Mouse (Mus musculus) lung, postnatal 10 days (tissue): ENCODE results near the gene Gm36210.
"Not testable (repeated sequence)": the region's sequence is repeated elsewhere in the genome, so short reads cannot be mapped to it uniquely, and the experiment has no call there.

ENCODE experiments used
- DNase-seq: peaks from one replicate; pipeline ENCODE4 v3.0.0; 2021

Gm36210 gene

DNA sequence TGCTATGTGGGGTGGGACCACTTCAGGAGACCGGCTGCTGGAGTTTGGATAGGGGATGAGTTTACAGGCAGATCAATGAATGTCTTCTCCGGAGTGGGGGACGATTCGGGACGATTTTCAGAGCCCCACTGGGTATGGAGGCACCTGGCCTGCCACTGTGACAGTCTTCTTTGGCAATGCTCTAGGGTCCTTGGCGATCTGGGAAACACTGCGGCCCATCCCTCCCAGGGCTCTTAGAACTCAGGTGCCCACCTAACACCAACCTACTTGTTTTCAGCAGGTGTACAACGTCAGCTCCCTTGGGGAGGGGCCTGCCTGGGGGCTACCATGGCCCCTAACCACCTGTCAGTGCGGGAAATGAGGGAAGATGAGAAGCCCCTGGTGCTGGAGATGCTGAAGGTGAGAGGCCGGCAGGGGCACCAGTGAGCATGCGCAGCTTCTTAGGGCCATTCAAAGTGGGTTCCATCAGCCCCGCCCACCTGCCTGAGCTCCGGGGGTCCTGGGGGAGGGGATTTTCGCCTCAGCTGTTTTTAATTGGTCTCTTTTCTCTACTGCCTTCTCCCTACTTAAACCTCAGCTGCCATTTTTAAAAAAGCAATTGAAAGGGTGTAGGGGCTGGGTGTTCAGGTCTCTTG lies 16.7 kb upstream of the Gm36210 start:
- DNase-seq = peak; percentile 45

DNA sequence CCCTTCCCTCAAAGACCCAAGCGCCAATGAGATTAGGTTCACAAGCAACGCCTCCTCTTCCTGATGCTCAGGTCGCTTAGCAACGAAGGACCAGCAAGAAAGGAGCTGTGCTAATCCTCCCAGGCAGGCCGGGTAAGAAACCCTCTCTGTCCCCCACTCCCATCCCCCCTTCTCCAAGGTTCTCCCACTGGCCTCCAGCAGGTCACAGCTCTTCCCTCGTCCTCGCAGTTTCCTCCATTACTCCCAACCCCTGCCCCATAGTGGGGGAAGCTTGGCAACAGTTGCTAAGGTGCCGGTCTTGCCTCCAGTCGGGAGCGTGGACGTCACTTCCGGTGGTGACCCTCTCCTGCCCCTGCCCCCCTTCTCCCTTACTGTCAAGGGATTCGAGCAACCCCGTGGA lies 16.2 kb upstream of the Gm36210 start:
- peak; percentile 86 for DNase-seq

DNA sequence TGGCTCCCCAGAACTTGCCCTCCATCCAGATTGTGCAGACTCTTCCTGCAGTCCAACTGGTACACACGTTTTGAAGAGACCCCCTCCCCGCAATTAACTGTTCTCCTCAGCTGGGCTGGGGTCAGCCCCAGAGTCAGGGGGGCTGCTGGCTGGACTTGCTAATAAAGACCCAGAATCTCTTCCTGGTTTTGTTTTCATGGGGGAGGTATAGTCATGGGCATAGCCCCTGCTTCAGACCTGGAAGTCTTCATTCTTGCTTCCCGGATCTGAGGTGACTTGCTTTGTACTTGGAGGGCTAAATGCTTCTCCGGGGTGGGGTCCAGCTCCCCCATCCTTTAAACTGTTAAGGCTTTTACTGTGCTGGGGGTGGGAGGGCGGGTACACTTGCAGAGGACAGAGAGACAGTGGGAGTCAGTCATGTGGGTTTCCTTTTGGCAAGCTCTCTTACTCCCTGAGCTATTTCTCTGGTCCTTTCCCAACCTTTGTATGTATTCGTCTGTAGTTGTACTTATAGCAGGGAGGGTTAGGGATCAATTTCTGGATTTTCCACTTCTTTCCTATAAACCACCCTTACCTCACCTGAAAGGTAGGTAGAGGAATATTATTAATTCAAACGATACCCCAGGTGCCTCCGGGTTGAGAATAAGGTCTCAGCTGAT lies 15.6 kb upstream of the Gm36210 start, which contains the start of gene Nat14:
Gene Nat14 (plus strand): TSS at position 205 of the 659 bp plus-strand sequence.
- DNase-seq = no peak

DNA sequence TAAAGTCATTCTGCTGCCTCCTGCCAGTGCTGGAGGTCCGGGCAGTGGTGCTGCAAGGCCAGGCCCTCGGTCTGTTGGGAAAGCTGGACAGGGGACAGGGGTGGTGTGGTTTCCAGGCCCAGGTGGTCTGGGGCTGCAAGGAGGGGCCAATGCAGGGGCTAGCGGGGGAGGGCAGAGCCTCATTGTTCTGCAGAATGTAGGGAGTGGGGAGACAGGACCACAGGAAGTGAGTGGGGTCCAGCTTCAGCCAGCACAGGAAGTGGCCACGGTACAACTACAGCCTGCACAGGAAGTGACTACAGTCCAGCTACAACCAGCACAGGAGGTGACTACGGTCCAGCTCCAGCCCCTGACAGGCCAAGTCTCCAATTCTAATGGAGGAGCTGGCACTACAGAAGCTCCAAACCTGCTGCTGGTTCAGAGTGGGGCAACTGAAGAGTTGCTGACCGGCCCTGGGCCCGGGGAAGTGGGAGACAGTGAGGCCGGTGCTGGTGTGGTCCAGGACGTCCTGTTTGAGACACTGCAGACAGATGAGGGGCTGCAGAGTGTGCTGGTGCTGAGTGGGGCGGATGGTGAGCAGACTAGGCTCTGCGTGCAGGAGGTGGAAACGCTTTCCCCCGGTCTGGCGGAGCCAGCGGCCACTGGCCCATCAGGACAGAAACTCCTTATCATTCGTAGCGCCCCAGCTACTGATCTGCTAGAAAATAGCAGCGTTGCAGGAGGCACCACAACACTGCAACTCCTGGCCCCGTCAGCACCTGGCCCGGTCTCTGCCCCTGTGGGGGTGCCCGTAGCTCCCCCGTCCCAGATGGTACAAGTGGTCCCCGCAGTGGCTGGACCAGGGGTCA lies 14.9 kb upstream of the Gm36210 start:
- DNase-seq = peak; percentile 52

DNA sequence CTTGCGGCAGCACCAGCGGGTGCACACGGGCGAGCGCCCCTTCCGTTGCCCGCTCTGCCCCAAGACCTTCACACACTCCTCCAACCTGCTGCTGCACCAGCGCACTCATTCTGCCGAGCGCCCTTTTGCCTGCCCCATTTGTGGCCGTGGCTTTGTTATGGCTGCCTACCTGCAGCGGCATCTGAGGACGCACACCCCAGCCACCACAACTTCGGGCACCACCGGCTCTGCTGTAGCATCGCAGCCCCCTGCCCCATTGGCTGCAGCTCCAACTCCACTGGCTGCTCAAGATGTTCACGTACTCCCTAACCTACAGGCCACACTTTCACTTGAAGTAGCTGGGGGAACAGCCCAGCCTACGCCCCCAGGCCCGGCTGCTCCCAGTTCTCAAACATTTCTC lies 14.2 kb upstream of the Gm36210 start:
- DNase-seq = no peak

DNA sequence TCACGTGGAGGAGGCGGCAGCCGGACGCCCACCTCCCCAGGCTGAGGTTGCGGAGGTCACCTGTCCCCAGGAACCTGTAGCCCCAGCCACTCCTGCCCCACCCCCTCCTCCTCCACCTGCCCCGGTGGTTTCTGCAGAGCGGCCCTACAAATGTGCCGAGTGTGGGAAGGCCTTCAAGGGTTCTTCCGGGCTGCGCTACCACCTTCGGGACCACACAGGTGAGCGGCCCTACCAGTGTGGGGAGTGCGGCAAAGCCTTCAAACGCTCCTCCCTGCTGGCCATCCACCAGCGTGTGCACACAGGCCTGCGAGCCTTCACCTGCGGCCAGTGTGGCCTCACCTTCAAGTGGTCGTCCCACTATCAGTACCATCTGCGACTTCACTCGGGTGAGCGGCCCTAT lies 13.7 kb upstream of the Gm36210 start:
- DNase-seq = no peak

DNA sequence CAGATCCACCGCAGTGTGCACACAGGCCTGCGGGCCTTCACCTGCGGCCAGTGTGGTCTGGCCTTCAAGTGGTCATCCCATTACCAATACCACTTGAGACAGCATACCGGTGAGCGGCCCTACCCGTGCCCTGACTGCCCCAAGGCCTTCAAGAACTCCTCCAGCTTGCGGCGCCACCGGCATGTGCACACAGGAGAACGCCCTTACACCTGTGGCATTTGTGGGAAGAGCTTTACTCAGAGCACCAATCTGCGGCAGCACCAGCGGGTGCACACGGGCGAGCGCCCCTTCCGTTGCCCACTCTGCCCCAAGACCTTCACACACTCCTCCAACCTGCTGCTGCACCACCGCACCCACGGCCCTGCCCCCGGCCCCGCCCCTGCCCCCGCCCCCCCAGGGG lies 12.8 kb upstream of the Gm36210 start:
- DNase-seq = no peak

DNA sequence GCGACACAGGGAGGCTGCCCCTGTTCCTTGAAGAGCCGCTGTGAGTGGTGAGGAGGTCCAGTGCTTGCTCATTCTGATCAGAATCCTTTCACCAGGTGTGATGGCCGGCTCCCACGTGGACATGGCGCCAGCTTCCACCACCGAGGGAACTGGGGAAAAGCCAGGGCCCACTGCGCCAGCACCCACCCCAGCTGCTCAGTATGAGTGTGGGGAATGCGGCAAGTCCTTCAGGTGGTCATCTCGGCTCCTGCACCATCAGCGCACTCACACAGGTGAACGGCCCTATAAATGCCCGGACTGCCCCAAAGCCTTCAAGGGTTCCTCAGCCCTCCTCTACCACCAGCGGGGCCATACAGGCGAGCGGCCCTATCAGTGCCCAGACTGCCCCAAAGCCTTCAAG lies 12.4 kb upstream of the Gm36210 start:
- DNase-seq = no peak

DNA sequence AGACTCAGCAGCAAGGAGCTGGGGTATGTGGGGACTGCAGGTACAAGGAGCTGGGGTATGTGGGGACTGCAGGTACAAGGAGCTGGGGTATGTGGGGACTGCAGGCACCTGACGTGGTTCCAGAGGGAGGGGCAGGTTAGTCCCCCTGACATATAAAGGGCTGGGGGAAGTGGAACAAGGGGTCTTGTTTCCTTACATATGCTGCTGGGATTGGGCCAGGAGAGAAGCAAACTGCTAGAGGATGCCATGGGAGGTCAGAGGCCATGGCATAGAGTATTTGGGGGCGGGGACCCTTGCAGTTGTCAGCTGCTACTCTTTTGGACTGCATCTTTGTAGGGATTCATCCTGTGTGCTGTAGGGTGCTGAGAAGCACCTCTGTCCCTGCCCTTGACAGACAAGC lies 11.2 kb upstream of the Gm36210 start:
- DNase-seq = no peak

DNA sequence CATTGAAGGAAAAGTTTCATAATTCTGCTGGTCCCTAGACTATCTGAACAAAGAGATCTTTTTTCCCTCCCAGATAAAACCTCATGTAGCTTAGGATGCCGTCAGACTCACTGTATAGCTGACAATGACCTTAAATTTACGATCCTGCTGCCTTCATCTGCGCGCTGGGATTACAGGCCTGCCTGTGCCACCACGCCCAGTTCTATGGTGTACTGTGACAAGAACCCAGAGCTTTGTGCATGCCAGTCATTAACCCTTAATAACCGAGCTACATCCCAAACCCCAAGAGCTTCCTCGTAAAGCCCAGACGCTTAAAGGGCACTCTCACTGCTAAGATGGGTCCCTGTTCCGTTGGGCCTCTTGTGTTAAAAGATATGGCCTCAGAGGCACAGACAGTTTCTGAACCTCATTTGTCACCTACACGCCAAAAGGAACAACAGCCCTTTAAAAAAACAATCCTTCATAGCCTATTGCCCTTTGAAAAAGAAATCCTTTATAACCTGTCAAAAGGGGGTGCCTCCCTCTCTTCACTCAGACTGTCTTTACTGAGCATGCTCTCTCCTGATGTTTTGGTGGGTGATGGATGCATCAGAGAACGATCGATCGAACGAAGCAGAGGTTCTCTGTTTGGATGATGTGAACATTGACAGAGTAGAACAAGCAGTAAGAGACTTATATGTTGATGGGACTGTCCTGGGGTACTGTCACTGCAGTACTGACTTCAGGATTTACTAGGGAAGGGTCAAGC lies 9.5 kb upstream of the Gm36210 start:
- DNase-seq = peak; percentile 48

DNA sequence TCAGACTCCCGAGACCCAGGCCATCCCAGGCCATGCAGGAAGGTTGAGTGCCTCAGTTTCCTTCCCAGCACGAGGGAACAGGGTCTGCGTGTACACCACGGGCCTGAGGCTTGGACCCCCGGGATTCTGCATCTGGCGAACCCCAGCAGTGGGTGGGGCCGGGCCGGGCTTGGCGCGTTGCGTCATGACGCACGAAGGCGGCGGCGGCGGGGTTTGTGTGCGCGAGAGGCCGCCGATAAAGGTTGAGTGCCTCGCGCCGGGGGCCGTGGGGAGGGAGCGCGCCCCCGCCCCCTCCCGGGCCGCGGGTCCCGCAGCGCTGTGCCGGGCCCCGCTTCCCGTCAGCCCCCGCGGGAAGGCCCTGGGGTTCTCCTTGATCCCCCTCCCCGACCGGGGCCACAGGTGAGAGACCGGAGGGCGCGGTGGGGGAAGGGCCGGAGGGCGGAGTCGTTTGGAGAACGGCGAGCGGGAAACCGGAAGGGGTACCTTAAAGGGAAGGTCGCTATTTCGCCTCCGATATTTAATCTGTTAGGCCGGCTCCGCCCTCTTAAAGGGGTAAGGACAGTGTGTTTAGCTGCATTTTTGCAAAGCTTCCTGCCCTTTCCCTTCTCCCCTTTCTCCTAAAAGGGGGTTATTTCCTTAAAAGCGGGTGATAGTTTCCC lies 8.8 kb upstream of the Gm36210 start, which contains the start of gene Zfp628:
Gene Zfp628 (plus strand): TSS at position 211 of the 659 bp plus-strand sequence.
- DNase-seq = peak; percentile 97

DNA sequence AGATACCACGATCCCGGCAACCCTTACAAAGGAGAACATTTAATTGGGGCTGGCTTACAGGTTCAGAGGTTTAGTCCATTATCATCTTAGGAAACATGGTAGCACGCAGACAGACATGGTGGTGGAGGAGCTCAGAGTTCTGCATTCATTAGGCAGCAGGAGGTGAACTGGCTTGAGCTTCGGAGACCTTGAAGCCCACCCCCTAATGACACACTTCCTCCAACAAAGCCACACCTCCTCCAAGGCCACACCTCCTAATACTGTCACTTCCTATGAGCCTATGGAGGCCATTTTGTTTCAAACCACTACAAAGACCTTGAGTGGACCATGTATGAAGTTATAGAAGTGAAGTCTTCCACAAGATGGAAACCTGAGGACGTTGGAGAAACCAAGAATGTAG lies 5.9 kb upstream of the Gm36210 start:
- DNase-seq = no peak

DNA sequence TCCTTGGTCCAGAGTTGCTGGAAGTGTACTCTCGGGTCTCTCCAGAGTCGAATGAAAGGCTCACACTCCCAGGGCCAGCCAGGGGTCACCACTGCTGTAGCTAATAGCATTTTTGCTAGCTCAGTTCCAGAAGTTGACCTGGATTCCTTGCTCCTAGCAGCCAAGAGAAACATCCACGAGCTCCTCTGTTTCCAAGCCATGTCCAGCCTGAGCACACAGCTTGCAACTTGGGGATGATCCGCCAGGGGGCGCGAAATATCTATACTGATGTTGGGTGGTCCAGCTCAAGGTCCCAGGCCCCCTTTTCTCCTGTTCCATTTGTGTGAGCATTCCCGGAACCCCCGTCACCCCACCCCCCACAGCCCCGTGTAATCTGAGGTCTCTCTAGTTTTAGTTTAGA lies 5.2 kb upstream of the Gm36210 start:
- peak; percentile 80 for DNase-seq

DNA sequence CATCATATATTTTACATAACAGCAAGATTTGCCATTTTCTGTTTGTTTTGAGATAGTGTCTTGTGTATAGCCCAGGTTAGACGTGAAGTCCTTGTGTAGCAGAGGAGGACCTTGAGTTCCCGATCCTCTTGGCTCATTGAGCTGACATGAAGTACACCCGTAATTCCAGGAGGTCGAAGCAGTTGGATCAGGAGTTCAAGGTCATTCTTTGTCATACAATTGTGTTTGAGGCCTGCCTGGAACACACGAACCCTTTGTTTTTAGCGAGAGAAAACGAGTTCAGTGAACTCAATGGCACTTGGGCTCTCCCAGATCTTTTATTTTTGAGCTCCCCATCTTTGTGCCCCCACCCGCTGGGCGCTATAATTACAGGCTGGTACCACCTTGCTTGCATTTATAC lies 3.9 kb downstream of the Gm36210 start:
- DNase-seq = no peak

DNA sequence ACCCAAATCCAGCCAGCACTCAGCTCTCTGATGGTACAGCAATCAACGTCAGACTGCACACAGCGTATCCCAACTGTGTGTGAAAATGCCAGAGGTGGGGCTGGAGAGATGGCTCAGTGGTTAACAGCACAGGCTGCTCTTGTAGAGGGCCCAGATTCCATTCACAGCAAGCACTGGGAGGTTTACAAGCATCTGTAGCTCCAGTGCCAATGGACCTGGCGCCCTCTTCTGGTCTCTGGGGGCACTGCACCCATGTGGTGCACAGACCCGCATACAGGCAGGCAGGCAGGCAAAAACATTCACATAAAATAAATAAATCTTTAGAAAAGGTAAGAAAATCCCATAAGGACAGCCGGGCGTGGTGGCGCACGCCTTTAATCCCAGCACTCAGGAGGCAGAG lies 5.1 kb downstream of the Gm36210 start:
- DNase-seq = peak; percentile 36

DNA sequence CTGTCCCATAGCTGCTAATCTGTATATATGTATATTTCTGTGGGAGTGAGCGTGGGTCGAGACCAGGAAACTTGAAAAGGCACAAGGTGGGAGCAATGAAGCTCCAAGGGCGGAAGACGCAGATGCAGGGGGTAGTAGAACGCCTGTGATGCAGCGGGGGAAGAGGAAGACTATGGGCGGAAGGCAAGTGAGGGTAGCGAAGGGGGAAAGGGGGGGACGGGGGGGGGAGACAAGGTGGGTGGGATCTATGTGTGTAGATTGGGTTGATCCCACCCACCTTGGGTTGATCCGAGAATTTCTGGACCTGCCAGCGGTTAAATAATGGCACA lies 5.8 kb downstream of the Gm36210 start:
- no peak for DNase-seq

DNA sequence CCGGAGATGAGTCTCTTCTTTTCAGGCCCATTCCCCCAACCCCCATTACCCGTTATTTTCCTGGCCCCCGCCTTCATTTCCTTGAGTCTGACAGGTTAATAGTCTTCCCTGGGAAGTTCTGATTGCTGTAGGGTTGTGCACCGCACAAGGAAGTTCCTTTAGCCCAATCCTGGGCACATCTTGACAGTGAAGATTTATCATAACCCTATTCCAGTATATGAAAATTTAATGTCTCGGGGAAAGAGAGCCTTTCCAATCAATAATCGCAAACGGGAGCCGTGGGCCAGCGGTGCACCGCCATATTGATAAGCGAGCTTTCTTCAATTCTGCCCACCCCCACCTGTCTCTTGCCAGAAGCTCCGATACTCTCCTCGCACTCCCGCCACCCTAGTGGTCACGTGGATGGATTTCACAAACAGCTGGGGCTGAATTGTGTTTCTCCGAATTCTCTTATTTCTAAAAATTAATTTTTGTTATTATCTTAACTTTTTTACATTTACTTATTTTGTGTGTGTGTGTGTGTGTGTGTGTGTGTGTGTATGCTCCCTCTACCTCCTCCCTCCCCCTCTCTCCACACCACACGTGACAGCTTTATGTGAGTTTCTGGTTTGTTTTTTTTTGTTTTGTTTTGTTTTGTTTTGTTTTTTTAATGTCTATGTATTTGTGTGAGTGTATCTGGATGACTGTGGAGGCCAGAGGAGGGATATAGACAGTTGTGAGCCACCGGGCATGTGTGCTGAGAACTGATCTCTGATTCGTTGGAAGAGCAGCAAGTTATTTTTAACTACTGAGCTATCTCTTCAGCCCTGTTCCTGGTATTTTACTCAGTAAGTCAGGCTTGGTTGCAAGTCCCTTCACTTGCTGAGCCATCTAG lies 6.4 kb downstream of the Gm36210 start:
- peak; percentile 42 for DNase-seq

DNA sequence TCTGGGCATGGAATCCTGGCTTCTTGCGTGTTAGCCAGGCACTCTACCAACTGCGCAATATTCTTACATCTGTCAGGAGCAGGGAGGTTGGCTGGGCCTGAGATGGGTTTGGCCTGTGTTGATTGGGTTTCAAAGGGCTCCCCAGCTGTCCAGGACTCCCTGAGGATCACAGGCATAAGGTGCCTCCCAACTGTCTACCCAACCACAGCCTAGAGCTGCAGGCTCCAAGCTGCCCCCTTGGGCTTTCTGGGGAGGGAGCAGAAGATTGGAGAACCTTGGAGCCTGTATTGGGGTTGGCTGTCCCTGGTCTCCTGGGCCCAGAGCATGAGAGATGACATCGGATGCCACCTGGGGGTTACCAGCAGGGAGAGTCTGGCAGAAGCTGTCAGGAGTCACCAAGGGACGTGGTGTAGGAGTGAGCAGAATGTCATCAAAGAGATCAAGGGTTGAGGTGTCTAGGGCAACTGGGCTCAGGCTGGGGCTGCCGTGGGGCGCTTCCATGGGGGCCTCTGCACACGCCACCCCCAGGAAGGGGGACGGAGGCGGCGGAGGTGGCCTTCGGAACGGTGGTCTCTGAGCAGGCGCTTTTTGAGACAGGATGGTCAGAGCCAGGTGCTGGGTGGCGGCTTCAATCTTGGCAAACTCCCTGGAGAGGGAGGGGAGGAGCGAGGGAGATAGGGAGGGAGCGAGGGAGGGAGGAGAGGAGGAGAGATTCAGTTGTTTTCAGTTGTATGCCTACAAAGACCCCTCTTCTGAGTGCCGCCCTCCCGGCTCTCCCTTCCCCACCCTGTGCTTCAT lies 7.3 kb downstream of the Gm36210 start:
- no peak for DNase-seq

DNA sequence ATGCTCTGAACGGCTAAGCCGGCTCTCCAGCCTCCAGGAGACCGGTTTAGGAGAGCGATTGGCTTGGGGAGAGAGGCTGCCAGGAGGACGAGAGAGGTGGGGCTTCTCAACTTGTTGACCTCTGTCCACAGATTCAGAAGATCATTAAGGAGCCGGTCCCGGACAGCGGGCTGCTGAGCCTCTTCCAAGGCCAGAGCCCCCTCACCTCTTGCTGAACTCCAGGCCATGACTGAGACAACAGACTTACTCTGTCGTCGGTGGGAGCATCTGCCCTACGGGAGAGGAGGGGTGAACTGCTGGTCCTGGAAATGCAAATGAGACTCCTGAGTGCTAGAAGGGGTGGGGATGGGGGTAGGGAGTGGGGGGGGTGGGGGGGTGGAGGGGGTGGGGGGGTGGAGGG lies 11.1 kb downstream of the Gm36210 start:
- no peak for DNase-seq

DNA sequence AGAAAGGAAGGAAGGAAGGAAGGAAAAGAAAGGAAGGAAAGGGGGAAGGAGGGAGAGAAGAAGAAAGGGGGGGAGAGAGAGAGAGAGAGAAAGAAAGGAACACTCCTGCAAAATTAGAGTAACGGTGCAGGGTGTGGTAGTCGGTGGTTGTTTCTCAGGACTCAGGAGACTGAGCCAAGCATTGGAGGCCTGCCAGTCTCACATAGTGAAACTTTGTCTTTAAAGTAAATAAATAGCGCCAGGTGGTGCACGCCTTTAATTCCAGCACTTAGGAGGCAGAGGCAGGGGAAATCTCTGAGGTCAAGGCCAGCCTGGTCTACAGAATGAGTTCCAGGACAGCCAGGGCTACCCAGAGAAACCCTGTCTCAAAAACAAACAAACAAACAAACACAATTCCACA lies 19.6 kb downstream of the Gm36210 start:
- DNase-seq = no peak

DNA sequence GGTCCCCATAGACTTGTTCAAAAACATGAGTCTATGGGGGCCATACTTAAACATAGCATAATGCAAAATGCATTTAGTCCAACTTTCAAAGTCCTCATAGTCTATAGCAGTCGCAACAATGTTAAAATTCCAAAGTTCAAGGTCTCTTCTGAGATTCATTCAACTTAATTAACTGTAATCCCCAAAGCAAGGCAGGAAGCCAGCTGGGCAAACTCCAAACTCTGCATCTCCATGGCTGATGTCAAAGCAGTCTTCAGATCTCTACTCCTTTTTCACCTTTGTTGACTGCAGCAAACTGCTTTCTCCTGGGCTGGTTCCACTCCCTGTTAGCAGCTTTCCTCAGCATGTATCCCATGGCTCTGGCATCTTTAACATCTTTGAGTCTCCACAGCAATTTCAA lies 27.3 kb downstream of the Gm36210 start:
- not testable (repeated sequence) for DNase-seq
